Mouse (Mus musculus) skeletal muscle tissue, adult 2 months (tissue): ENCODE results near the gene Gm10840.
A peak's percentile ranks its signal among the peaks of the same experiment; 100 is the strongest.
"Not testable (repeated sequence)": the region's sequence is repeated elsewhere in the genome, so short reads cannot be mapped to it uniquely, and the experiment has no call there.

Experiments used
- DNase-seq: peaks from one replicate; pipeline ENCODE4 v3.0.0-alpha.2; 2012; ENCODE audit warnings: low read depth, low spot score

Gm10840 gene

GRCm38 (mm10) chr11:106160841-106161721 lies at the start of gene Gm10840, which contains the start of gene Limd2:
Gene Gm10840 (plus strand): TSS chr11:106160850.
Gene Limd2 (minus strand): TSS chr11:106160860.
- DNase-seq: no peak

GRCm38 (mm10) chr11:106111688-106112087 lies 49.0 kb upstream of the Gm10840 start:
- DNase-seq: no peak

GRCm38 (mm10) chr11:106122221-106122620 lies 38.4 kb upstream of the Gm10840 start:
- no peak for DNase-seq

GRCm38 (mm10) chr11:106122736-106123135 lies 37.9 kb upstream of the Gm10840 start:
- peak; percentile 25 for DNase-seq

- DNase-seq: no peak
Measured at GRCm38 (mm10) chr11:106124784-106125183, 35.9 kb upstream of the Gm10840 start.

GRCm38 (mm10) chr11:106125827-106126226 lies 34.8 kb upstream of the Gm10840 start:
- DNase-seq: no peak

- not testable (repeated sequence) for DNase-seq
Measured at GRCm38 (mm10) chr11:106126727-106127373, 33.8 kb upstream of the Gm10840 start.

- DNase-seq: no peak
Measured at GRCm38 (mm10) chr11:106129477-106129876, 31.2 kb upstream of the Gm10840 start.

- no peak for DNase-seq
Measured at GRCm38 (mm10) chr11:106132516-106132915, 28.1 kb upstream of the Gm10840 start.

GRCm38 (mm10) chr11:106134580-106135528 lies 25.8 kb upstream of the Gm10840 start:
- DNase-seq: peak; percentile 75

GRCm38 (mm10) chr11:106151219-106151618 lies 9.4 kb upstream of the Gm10840 start:
- DNase-seq: no peak

- DNase-seq: no peak
Measured at GRCm38 (mm10) chr11:106152132-106152531, 8.5 kb upstream of the Gm10840 start.

- no peak for DNase-seq
Measured at GRCm38 (mm10) chr11:106154091-106154490, 6.6 kb upstream of the Gm10840 start.

- DNase-seq: no peak
Measured at GRCm38 (mm10) chr11:106154770-106155169, 5.9 kb upstream of the Gm10840 start.

GRCm38 (mm10) chr11:106155761-106156160 lies 4.9 kb upstream of the Gm10840 start:
- DNase-seq: no peak

GRCm38 (mm10) chr11:106156257-106156656 lies 4.4 kb upstream of the Gm10840 start:
- DNase-seq: no peak

- no peak for DNase-seq
Measured at GRCm38 (mm10) chr11:106157154-106157553, 3.5 kb upstream of the Gm10840 start.

GRCm38 (mm10) chr11:106158081-106158929 lies 2.3 kb upstream of the Gm10840 start:
- DNase-seq: no peak

- no peak for DNase-seq
Measured at GRCm38 (mm10) chr11:106158930-106159215, 1.8 kb upstream of the Gm10840 start.

GRCm38 (mm10) chr11:106159216-106159920 lies 1.3 kb upstream of the Gm10840 start:
- no peak for DNase-seq
